Mouse (Mus musculus): ENCODE data around the gene Gm5767. TPM values are rescaled to one million over a fixed set of nuclear protein-coding genes. Genes with fewer than 3 reads are reported as not detected.
"Not testable (repeated sequence)": the region's sequence is repeated elsewhere in the genome, so short reads cannot be mapped to it uniquely, and the experiment has no call there.

Gm5767 gene
- total and polyA plus RNA-seq, 3 experiments: 0.39 TPM; not detected in 2

DNA sequence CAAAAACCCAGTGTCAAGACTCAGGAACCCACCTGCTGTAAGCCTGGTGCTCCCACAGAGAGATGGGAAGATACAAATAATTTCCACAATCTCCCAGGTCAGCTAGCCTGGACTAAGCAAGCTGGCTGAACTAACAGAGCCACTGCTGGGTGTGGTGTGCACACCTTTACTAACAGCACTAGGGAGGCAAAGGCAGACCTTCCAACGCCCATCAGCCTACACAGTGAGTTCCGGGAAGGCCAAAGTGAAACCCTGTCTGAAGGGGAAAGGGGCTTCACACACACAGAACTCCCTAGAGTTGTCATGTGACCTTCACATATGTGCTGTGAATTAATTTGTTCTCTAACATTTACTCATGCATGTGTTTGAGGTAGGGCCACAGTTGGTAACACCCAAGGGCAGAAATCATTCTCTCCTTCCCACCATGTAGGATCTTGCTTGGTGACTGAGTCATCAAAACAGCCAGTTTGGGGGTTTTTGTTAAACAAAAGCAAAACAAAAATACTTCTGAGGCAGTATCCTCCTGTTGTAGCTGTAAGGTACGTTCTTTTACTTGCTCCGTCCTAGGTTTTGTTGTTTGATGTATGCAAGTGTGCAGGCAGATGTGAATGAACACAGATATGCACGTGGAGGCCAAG lies 47.7 kb downstream of the Gm5767 start:
- no peak overlapping the region for H3K27ac ChIP-seq
- intact Hi-C loops (cut with DNase I): no loop called here
- H3K4me1 ChIP-seq (ENCODE audit: control insufficient read depth, insufficient read depth, low read length): peaks cover 32% of the 10 kb centered on the region
- H3K79me2 ChIP-seq (replicated peaks; ENCODE audit: control insufficient read depth, insufficient read depth, low read length): peaks cover 25% of the 10 kb centered on the region
- H3K4me3 ChIP-seq: no peak overlapping the region
- H3K9ac ChIP-seq (ENCODE audit: low read depth, low read length): no peak overlapping the region
- peaks cover 23% of the 10 kb centered on the region for H3K36me3 ChIP-seq (ENCODE audit: control insufficient read depth, insufficient read depth, low read length)
- H3K27me3 ChIP-seq (ENCODE audit: control insufficient read depth, insufficient read depth, low read length): no peaks in the 10 kb centered on the region
- TF ChIP-seq EP300 (IDR thresholded peaks at IDR 0.05; ENCODE audit: insufficient read depth, low read depth, low read length): no peak
- no peak for TF ChIP-seq POLR2A (IDR thresholded peaks at IDR 0.05; ENCODE audit: insufficient read depth, low read depth, low read length)
- no peak for TF ChIP-seq CTCF (IDR thresholded peaks at IDR 0.05)
- no peak for DNase-seq
- 84% methylated on average over 5 of the region's 5 CpGs for WGBS

- Histone ChIP-seq H3K4me1 (ENCODE audit: control insufficient read depth, insufficient read depth, low read length) (peaks cover 46% of the 10 kb centered on the region), H3K36me3 (ENCODE audit: control insufficient read depth, insufficient read depth, low read length) (peaks cover 24% of the 10 kb centered on the region), H3K9ac (ENCODE audit: low read depth, low read length) (no peak overlapping the region), H3K27me3 (ENCODE audit: control insufficient read depth, insufficient read depth, low read length) (no peaks in the 10 kb centered on the region), H3K79me2 (replicated peaks; ENCODE audit: control insufficient read depth, insufficient read depth, low read length) (peaks cover 24% of the 10 kb centered on the region), H3K27ac (no peak overlapping the region), H3K4me3 (no peak overlapping the region)
- DNase-seq: no peak
- intact Hi-C loops (cut with DNase I): no loop called here
- TF ChIP-seq CTCF (IDR thresholded peaks at IDR 0.05) (no peak), EP300 (IDR thresholded peaks at IDR 0.05; ENCODE audit: insufficient read depth, low read depth, low read length) (no peak)
- WGBS: 60% methylated on average over 7 of the region's 7 CpGs
These were observed 51.1 kb downstream of the Gm5767 start for GRCm38 (mm10) chr16:8731630-8732029.

GRCm38 (mm10) chr16:8732450-8732849 lies 51.9 kb downstream of the Gm5767 start:
- DNase-seq; H3K4me3 ChIP-seq; H3K9ac ChIP-seq (ENCODE audit: low read depth, low read length); H3K27ac ChIP-seq; H3K27me3 ChIP-seq (ENCODE audit: control insufficient read depth, insufficient read depth, low read length); intact Hi-C loops (cut with DNase I): not testable (repeated sequence)
- H3K4me1 ChIP-seq (ENCODE audit: control insufficient read depth, insufficient read depth, low read length): peaks cover 46% of the 10 kb centered on the region
- peaks cover 24% of the 10 kb centered on the region for H3K79me2 ChIP-seq (replicated peaks; ENCODE audit: control insufficient read depth, insufficient read depth, low read length)
- peaks cover 22% of the 10 kb centered on the region for H3K36me3 ChIP-seq (ENCODE audit: control insufficient read depth, insufficient read depth, low read length)
- 90% methylated on average over 3 of the region's 4 CpGs for WGBS

Other genes starting within 250 kb of the Gm5767 start
- gene Mettl22, start 210.0 kb upstream of the Gm5767 start, total RNA-seq (2021): 10 to 100 TPM; 29.4 to 35.6 TPM
- 63.1 and 69.1 TPM in 2 replicates for gene Mettl22, start 210.0 kb upstream of the Gm5767 start, polyA plus RNA-seq (2012; rRNA removed)
- 1 to 10 TPM; 5.7 to 6.9 TPM for gene Abat, start 167.3 kb upstream of the Gm5767 start, total RNA-seq (2021)
- 11.5 and 16.6 TPM in 2 replicates for gene Abat, start 167.3 kb upstream of the Gm5767 start, polyA plus RNA-seq (2012; rRNA removed)
- gene Pmm2, start 43.1 kb upstream of the Gm5767 start, total RNA-seq (2021): 10 to 100 TPM; 28.8 to 29.1 TPM
- 38.8 and 50.2 TPM in 2 replicates for gene Pmm2, start 43.1 kb upstream of the Gm5767 start, polyA plus RNA-seq (2012; rRNA removed)
- gene Tmem186, start 43.1 kb upstream of the Gm5767 start, total RNA-seq (2021): 10 to 100 TPM; 17.2 to 19.1 TPM
- gene Tmem186, start 43.1 kb upstream of the Gm5767 start, polyA plus RNA-seq (2012; rRNA removed): 13.7 and 20.0 TPM in 2 replicates
- 10 to 100 TPM; 15.2 to 18.3 TPM for gene Carhsp1, start 8.6 kb upstream of the Gm5767 start, total RNA-seq (2021)
- 27.1 and 30.5 TPM in 2 replicates for gene Carhsp1, start 8.6 kb upstream of the Gm5767 start, polyA plus RNA-seq (2012; rRNA removed)
- gene Usp7, start 111.5 kb downstream of the Gm5767 start, total RNA-seq (2021): 10 to 100 TPM; 45.6 to 49.0 TPM
- gene Usp7, start 111.5 kb downstream of the Gm5767 start, polyA plus RNA-seq (2012; rRNA removed): 19.4 and 30.7 TPM in 2 replicates
- gene 1810013L24Rik, start 149.3 kb downstream of the Gm5767 start, total RNA-seq (2021): 100 to 1,000 TPM in 1 of 2 experiments, 10 to 100 TPM in 1; 93.2 to 133 TPM
- gene 1810013L24Rik, start 149.3 kb downstream of the Gm5767 start, polyA plus RNA-seq (2012; rRNA removed): 29.2 and 57.0 TPM in 2 replicates

All from heart, adult 2 months (tissue).